In the genomic region with DNA sequence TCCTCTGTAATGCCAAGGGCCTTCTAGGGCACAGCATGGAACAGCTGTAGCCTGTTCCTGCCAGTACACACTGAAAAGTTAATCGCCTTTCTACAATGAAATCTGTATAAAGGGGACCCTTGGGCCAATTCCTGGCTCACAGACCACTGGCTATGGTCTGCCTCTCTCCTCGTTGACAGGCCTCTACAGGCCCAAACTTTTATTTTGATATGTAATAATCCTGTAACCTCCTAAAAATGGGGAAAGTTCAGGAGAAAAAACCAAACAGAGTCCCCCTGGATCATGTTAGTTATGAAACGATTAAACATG, we compare ENCODE assay signal across 8 mouse cellular contexts. TPM values are rescaled to one million over a fixed set of nuclear protein-coding genes. Genes with fewer than 3 reads are reported as not detected.
DNase-seq lines count a peak whose midpoint lies in the region; ATAC-seq and TF ChIP-seq lines count a peak whose summit lies in the region.

No protein-coding gene starts in this region.

- peaks cover 14% of the 10 kb centered on the region; the same call in 1 of the 2 replicates for H3K4me1 ChIP-seq in kidney, postnatal 0 days (replicated peaks; ENCODE audit: insufficient read depth, low read length)
- H3K4me1 ChIP-seq in embryonic facial prominence, embryonic 11.5 days (ENCODE audit: control insufficient read depth, insufficient read depth, low read length): no peaks in the 10 kb centered on the region
- peaks cover 26% of the 10 kb centered on the region for H3K4me1 ChIP-seq in hindbrain, embryonic 16.5 days (ENCODE audit: control insufficient read depth, insufficient read depth, low read depth, low read length)
- peaks cover 40% of the 10 kb centered on the region for H3K4me1 ChIP-seq in midbrain, embryonic 15.5 days

- peak overlapping the region; percentile 81 for H3K9ac ChIP-seq in kidney, postnatal 0 days (ENCODE audit: low read depth, low read length)
- peak overlapping the region; percentile 93 for H3K9ac ChIP-seq in embryonic facial prominence, embryonic 11.5 days (replicated peaks; ENCODE audit: low read length)
- H3K9ac ChIP-seq in hindbrain, embryonic 16.5 days (ENCODE audit: low read depth, low read length): peak overlapping the region; percentile 96; the same call in 1 of the 2 replicates
- H3K9ac ChIP-seq in midbrain, embryonic 15.5 days: peak overlapping the region; percentile 91

- no peaks in the 10 kb centered on the region for H3K27me3 ChIP-seq in kidney, postnatal 0 days (ENCODE audit: insufficient read depth, low read length)
- H3K27me3 ChIP-seq in embryonic facial prominence, embryonic 11.5 days (ENCODE audit: control insufficient read depth, insufficient read depth, low read length): no peaks in the 10 kb centered on the region
- H3K27me3 ChIP-seq in hindbrain, embryonic 16.5 days (replicated peaks; ENCODE audit: control insufficient read depth, insufficient read depth, low read length): no peaks in the 10 kb centered on the region
- no peaks in the 10 kb centered on the region for H3K27me3 ChIP-seq in midbrain, embryonic 15.5 days (replicated peaks)

- H3K27ac ChIP-seq in kidney, postnatal 0 days: peak overlapping the region; percentile 94
- H3K27ac ChIP-seq in embryonic facial prominence, embryonic 11.5 days (replicated peaks; ENCODE audit: low read depth, low read length): peak overlapping the region; percentile 84; the same call in 1 of the 2 replicates
- H3K27ac ChIP-seq in hindbrain, embryonic 16.5 days (ENCODE audit: low read depth, low read length): peak overlapping the region; percentile 99
- peak overlapping the region; percentile 98 for H3K27ac ChIP-seq in midbrain, embryonic 15.5 days

- H3K4me2 ChIP-seq in kidney, postnatal 0 days (ENCODE audit: low read length): peak overlapping the region; percentile 66
- H3K4me2 ChIP-seq in embryonic facial prominence, embryonic 11.5 days (ENCODE audit: low read depth, low read length): peak overlapping the region; percentile 67
- H3K4me2 ChIP-seq in hindbrain, embryonic 16.5 days (ENCODE audit: low read length): peak overlapping the region; percentile 84
- peak overlapping the region; percentile 67 for H3K4me2 ChIP-seq in midbrain, embryonic 15.5 days

- no peaks in the 10 kb centered on the region for H3K9me3 ChIP-seq in kidney, postnatal 0 days (replicated peaks; ENCODE audit: low read length)
- H3K9me3 ChIP-seq in embryonic facial prominence, embryonic 11.5 days (replicated peaks; ENCODE audit: control insufficient read depth, low read length): no peaks in the 10 kb centered on the region
- no peaks in the 10 kb centered on the region for H3K9me3 ChIP-seq in hindbrain, embryonic 16.5 days (ENCODE audit: control insufficient read depth, low read length)
- no peaks in the 10 kb centered on the region for H3K9me3 ChIP-seq in midbrain, embryonic 15.5 days

- H3K36me3 ChIP-seq in kidney, postnatal 0 days (ENCODE audit: insufficient read depth, low read length): no peaks in the 10 kb centered on the region
- no peaks in the 10 kb centered on the region for H3K36me3 ChIP-seq in embryonic facial prominence, embryonic 11.5 days (replicated peaks; ENCODE audit: control insufficient read depth, insufficient read depth, low read depth, low read length)
- H3K36me3 ChIP-seq in hindbrain, embryonic 16.5 days (ENCODE audit: control insufficient read depth, insufficient read depth, low read length): no peaks in the 10 kb centered on the region
- no peaks in the 10 kb centered on the region for H3K36me3 ChIP-seq in midbrain, embryonic 15.5 days (replicated peaks)

- no peak for TF ChIP-seq CTCF in kidney, postnatal 0 days (IDR thresholded peaks at IDR 0.05; ENCODE audit: low read depth)

- DNase-seq in kidney, postnatal 0 days (ENCODE audit: low spot score): no peak
- no peak for DNase-seq in kidney, adult 18-20 months
- DNase-seq in embryonic facial prominence, embryonic 11.5 days (ENCODE audit: low spot score): no peak
- DNase-seq in embryo, embryonic 10 days (ENCODE audit: low spot score): no peak
- no peak for DNase-seq in cerebellum, postnatal 25 days
- DNase-seq in frontal cortex, postnatal 25 days (ENCODE audit: low spot score in 2 of 2): no peak

- H3K4me3 ChIP-seq in kidney, postnatal 0 days (replicated peaks; ENCODE audit: low read depth, low read length): peak overlapping the region; percentile 70
- H3K4me3 ChIP-seq in embryonic facial prominence, embryonic 11.5 days (ENCODE audit: low read depth, low read length): peak overlapping the region; percentile 79
- peak overlapping the region; percentile 91 for H3K4me3 ChIP-seq in hindbrain, embryonic 16.5 days (ENCODE audit: low read length)
- peak overlapping the region; percentile 91 for H3K4me3 ChIP-seq in midbrain, embryonic 15.5 days

- no peak for ATAC-seq in kidney, postnatal 0 days (replicated peaks; ENCODE audit: low FRiP score, low read depth)
- no peak for ATAC-seq in embryonic facial prominence, embryonic 11.5 days (replicated peaks; ENCODE audit: insufficient number of reproducible peaks, low FRiP score, low TSS enrichment, low read depth)
- ATAC-seq in hindbrain, embryonic 16.5 days: no peak
- ATAC-seq in midbrain, embryonic 15.5 days (replicated peaks): no peak

- WGBS in kidney, postnatal 0 days: 50% methylated on average over 3 of the region's 3 CpGs
- 54% methylated on average over 3 of the region's 3 CpGs for WGBS in embryonic facial prominence, embryonic 11.5 days
- 36% methylated on average over 3 of the region's 3 CpGs for WGBS in hindbrain, embryonic 16.5 days
- WGBS in midbrain, embryonic 15.5 days: 47% methylated on average over 3 of the region's 3 CpGs

RNA-seq across cellular contexts. Expression of a gene that starts 6.4 kb away (rescaled TPM):
- 16.3 and 16.4 TPM in 2 replicates for polyA plus RNA-seq in kidney, postnatal 0 days (2015; fragmentation: Nextera tagmentation; extraction: Ambion mirVana)
- 15.8 and 18.3 TPM in 2 replicates for polyA plus RNA-seq in embryonic facial prominence, embryonic 11.5 days (2014; fragmentation: Nextera tagmentation; extraction: Ambion mirVana)
- polyA plus RNA-seq in hindbrain, embryonic 16.5 days (2015; fragmentation: Nextera tagmentation; extraction: Ambion mirVana): 13.5 and 19.0 TPM in 2 replicates
- 16.2 and 17.3 TPM in 2 replicates for polyA plus RNA-seq in midbrain, embryonic 15.5 days (2015; fragmentation: Nextera tagmentation; extraction: Ambion mirVana)

RNA-seq across cellular contexts. Expression of a gene that starts 32.5 kb away (rescaled TPM):
- polyA plus RNA-seq in kidney, postnatal 0 days (2015; fragmentation: Nextera tagmentation; extraction: Ambion mirVana): 31.7 and 33.2 TPM in 2 replicates
- 26.7 and 29.0 TPM in 2 replicates for polyA plus RNA-seq in embryonic facial prominence, embryonic 11.5 days (2014; fragmentation: Nextera tagmentation; extraction: Ambion mirVana)
- 36.2 and 37.3 TPM in 2 replicates for polyA plus RNA-seq in hindbrain, embryonic 16.5 days (2015; fragmentation: Nextera tagmentation; extraction: Ambion mirVana)
- polyA plus RNA-seq in midbrain, embryonic 15.5 days (2015; fragmentation: Nextera tagmentation; extraction: Ambion mirVana): 28.7 and 29.7 TPM in 2 replicates

RNA-seq across cellular contexts. Expression of a gene that starts 36.9 kb away (rescaled TPM):
- polyA plus RNA-seq in kidney, postnatal 0 days (2015; fragmentation: Nextera tagmentation; extraction: Ambion mirVana): 1.5 and 2.0 TPM in 2 replicates
- 0.29 and 0.45 TPM in 2 replicates for polyA plus RNA-seq in embryonic facial prominence, embryonic 11.5 days (2014; fragmentation: Nextera tagmentation; extraction: Ambion mirVana)
- 0.32 and 0.35 TPM in 2 replicates for polyA plus RNA-seq in hindbrain, embryonic 16.5 days (2015; fragmentation: Nextera tagmentation; extraction: Ambion mirVana)
- 0.37 TPM in 1 of 2 replicates, not detected in the other for polyA plus RNA-seq in midbrain, embryonic 15.5 days (2015; fragmentation: Nextera tagmentation; extraction: Ambion mirVana)

RNA-seq across cellular contexts. Expression of a gene that starts 48.4 kb away (rescaled TPM):
- 76.5 and 88.2 TPM in 2 replicates for polyA plus RNA-seq in kidney, postnatal 0 days (2015; fragmentation: Nextera tagmentation; extraction: Ambion mirVana)
- polyA plus RNA-seq in embryonic facial prominence, embryonic 11.5 days (2014; fragmentation: Nextera tagmentation; extraction: Ambion mirVana): 1.7 and 2.8 TPM in 2 replicates
- 0.35 and 0.60 TPM in 2 replicates for polyA plus RNA-seq in hindbrain, embryonic 16.5 days (2015; fragmentation: Nextera tagmentation; extraction: Ambion mirVana)
- 0.17 and 0.30 TPM in 2 replicates for polyA plus RNA-seq in midbrain, embryonic 15.5 days (2015; fragmentation: Nextera tagmentation; extraction: Ambion mirVana)

RNA-seq across cellular contexts. Expression of a gene that starts 53.4 kb away (rescaled TPM):
- 41.6 and 46.6 TPM in 2 replicates for polyA plus RNA-seq in kidney, postnatal 0 days (2015; fragmentation: Nextera tagmentation; extraction: Ambion mirVana)
- 20.4 and 26.0 TPM in 2 replicates for polyA plus RNA-seq in embryonic facial prominence, embryonic 11.5 days (2014; fragmentation: Nextera tagmentation; extraction: Ambion mirVana)
- polyA plus RNA-seq in hindbrain, embryonic 16.5 days (2015; fragmentation: Nextera tagmentation; extraction: Ambion mirVana): 14.5 and 16.8 TPM in 2 replicates
- 15.0 and 16.4 TPM in 2 replicates for polyA plus RNA-seq in midbrain, embryonic 15.5 days (2015; fragmentation: Nextera tagmentation; extraction: Ambion mirVana)
